Mouse (Mus musculus) thymus, adult 18-20 months (tissue): ENCODE measurements around the gene Unkl.

ENCODE experiments used
- DNase-seq, 2 experiments: peaks; one replicate each; pipeline ENCODE4 v3.0.0; 2022; ENCODE audit warnings: mixed read lengths in 2 of 2

The Unkl gene

GRCm38 (mm10) chr17:25257804-25258261, 69.6 kb downstream of the Unkl start:
- DNase-seq, result peak in 1 of 2 experiments; percentile 49

DNA sequence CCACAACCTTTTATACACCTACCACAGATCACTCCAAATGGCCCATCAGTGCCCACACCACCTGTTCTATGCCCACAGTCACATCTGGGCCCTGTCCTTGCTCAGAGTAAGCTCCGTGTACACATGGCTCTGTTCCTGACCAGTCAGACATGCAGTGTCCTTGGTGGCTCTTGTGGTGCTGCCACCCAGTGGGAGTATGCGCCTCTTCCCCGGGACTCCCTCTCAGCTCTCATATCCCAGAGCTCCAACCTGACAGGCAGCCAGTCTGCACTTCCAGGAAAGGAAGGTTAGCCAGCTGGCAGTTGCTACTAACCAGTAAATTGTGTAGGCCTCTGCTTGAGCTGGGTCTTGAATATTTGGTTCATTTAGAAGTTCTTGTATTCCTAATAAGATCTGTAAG, 76.3 kb downstream of the Unkl start:
- no peak for DNase-seq

DNA sequence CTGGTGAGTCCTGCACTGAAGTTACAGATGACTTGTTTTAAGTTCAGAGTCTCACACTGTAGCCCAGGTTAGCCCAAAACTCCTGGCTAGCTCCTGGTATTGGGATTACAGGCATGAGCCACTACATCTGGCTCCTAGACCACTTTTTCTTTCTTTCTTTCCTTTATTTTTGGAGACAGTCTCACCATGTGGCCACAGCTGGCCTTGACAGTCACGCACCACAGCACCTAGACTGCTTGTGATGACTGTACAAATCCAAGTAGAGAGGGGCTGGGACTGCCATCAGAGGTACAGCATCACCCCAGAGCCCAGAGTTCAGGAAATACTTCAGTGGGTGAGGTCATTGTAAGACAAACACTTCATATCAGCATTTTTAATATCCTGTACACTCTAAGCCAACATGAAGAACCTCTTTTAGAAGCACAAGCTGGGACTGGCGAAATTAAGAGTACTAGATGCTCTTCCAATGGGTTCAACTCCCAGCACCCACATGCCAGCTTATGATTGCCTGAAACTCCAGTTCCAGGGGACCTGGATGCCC, 82.7 kb downstream of the Unkl start:
- DNase-seq, result no peak

- no peak for DNase-seq
Observed at GRCm38 (mm10) chr17:25272326-25272725, 84.1 kb downstream of the Unkl start.

GRCm38 (mm10) chr17:25272951-25273705, 84.9 kb downstream of the Unkl start:
- DNase-seq, result peak in 1 of 2 experiments; percentile 71

DNA sequence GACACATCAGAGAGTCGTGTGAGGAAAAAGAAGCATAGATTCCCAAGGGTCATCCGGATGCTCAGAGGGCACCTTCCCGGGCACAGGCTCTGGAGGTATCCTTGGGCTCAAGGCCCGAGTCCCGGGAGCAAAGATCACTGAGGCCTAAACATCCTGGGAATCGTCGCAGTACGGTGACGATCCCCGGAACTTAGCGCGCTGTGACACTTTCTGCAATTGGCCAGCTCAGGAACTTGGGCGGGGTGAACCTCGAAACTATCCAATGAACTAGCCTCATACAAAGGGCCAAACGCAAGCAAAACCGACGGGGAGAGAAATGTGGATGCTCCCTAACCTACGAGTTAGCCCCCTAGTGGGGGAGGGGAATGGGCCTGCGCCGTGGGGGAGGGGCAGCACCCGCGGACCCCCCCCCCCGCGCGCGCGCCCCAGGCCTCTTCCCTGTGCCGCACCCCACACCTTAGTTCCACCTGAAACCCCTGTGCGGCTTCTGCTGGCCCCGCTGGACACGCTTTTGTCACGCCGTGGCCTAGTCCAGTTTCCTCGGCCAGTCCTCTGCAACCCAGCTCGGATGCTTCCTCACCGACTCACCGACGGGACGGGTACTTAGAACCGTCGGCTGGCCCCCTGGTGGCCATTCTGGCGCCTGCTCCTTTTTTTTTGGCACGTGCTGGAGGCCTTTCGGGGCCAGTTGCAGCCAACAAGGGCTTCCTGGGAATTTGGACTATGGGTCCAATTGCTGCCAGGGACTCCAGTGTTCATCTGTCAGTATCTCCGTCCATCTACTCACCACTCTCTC, 85.7 kb downstream of the Unkl start:
- DNase-seq, result peak; percentile 80 to 92

- no peak for DNase-seq
Observed at GRCm38 (mm10) chr17:25274571-25275346, 86.6 kb downstream of the Unkl start, which contains the start of gene Ube2i. TSS of gene Ube2i (minus strand) at chr17:25274622.

DNA sequence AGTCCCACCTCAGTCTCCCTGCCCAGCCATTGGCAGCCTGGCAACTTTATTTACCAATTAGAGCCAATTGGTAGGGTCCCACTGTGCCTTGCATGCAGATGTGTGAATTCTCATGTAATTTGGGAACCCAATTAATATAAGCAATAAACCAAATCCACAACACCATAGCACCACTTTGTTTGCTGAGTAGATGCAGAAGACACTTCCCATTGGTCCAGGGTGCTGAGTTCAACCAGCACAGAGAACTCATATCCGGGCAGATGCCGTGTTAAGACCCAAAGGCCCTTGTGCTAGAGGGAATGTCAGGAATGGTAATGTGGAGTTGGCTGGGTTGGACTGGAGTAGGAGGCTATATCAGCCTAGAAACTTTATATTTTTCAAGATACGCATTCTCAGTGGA, 87.6 kb downstream of the Unkl start:
- DNase-seq, result no peak

GRCm38 (mm10) chr17:25282133-25282532, 93.9 kb downstream of the Unkl start:
- peak in 1 of 2 experiments; percentile 29 for DNase-seq
